In the genomic region with DNA sequence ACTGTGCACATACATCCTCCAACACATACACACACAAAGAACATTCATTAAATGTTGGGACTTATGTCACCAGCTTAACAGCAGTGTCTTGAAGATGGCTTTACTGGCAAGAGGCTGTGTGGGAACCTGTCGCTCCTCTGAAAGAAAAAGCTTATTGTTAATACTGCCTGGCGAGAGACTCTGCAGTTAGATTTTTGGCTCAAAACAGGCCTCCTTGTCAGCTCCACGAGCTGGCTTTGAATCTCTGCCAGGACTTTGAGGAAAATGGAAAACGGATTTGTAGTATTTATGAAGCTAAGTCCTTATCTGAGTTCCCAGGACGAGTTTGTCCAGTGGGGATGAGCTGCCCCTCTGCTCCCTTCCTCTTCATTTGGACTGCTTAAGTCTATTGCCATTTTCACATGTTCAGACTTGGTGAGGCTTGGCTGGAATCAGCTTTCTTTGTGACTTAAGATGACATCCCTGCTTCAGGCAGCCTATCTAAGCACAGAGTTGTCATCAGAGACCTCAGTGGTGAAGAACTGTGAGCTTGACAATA, we compare ENCODE assay signal across 9 mouse cellular contexts.
DNase-seq lines count a peak whose midpoint lies in the region; ATAC-seq lines count a peak whose summit lies in the region.
"Had no signal": no experiment of that assay in that cellular context is flagged by ENCODE, and none has a peak within 500 bp of the region (broad histone marks: within the 10 kb centered on the region; RNA-seq: fewer than 3 reads in every experiment).

No protein-coding gene starts in this region.

- no peaks in the 10 kb centered on the region for H3K36me3 ChIP-seq in forebrain, embryonic 14.5 days (ENCODE audit: control insufficient read depth, insufficient read depth, low read length)
- no peaks in the 10 kb centered on the region for H3K36me3 ChIP-seq in hindbrain, embryonic 16.5 days (ENCODE audit: control insufficient read depth, insufficient read depth, low read length)
- H3K36me3 ChIP-seq: embryonic facial prominence, embryonic 12.5 days had no signal

- ATAC-seq in forebrain, embryonic 14.5 days, result peak; percentile 76
- no peak for ATAC-seq in hindbrain, embryonic 16.5 days
- no peak for ATAC-seq in megakaryocyte-erythroid progenitor cell, adult 5-6 weeks (replicated peaks; ENCODE audit: low FRiP score, low TSS enrichment, poor library complexity, severe bottlenecking)
- no peak for ATAC-seq in megakaryocyte progenitor cell, adult 5-6 weeks (replicated peaks; ENCODE audit: poor library complexity)

- H3K9me3 ChIP-seq in forebrain, embryonic 14.5 days (replicated peaks; ENCODE audit: control insufficient read depth, low read length), result no peaks in the 10 kb centered on the region
- no peaks in the 10 kb centered on the region for H3K9me3 ChIP-seq in hindbrain, embryonic 16.5 days (ENCODE audit: control insufficient read depth, low read length)
- H3K9me3 ChIP-seq: embryonic facial prominence, embryonic 12.5 days had no signal

- H3K27ac ChIP-seq in forebrain, embryonic 14.5 days (ENCODE audit: low read depth, low read length), result peak overlapping the region; percentile 78
- peak overlapping the region; percentile 40; the same call in 1 of the 2 replicates for H3K27ac ChIP-seq in hindbrain, embryonic 16.5 days (ENCODE audit: low read depth, low read length)
- H3K27ac ChIP-seq: embryonic facial prominence, embryonic 12.5 days had no signal

- no peak overlapping the region for H3K9ac ChIP-seq in forebrain, embryonic 14.5 days (ENCODE audit: low read length)
- H3K9ac ChIP-seq in hindbrain, embryonic 16.5 days (ENCODE audit: low read depth, low read length), result no peak overlapping the region
- H3K9ac ChIP-seq: embryonic facial prominence, embryonic 12.5 days had no signal

- H3K4me1 ChIP-seq in forebrain, embryonic 14.5 days (ENCODE audit: control insufficient read depth, insufficient read depth, low read length), result peaks cover 6% of the 10 kb centered on the region
- no peaks in the 10 kb centered on the region; the same call in 1 of the 2 replicates for H3K4me1 ChIP-seq in hindbrain, embryonic 16.5 days (ENCODE audit: control insufficient read depth, insufficient read depth, low read depth, low read length)
- H3K4me1 ChIP-seq: embryonic facial prominence, embryonic 12.5 days had no signal

- WGBS in forebrain, embryonic 14.5 days, result 20% methylated on average over 5 of the region's 5 CpGs
- 47% methylated on average over 5 of the region's 5 CpGs for WGBS in hindbrain, embryonic 16.5 days

- H3K4me2 ChIP-seq in forebrain, embryonic 14.5 days (ENCODE audit: low read length), result no peak overlapping the region
- H3K4me2 ChIP-seq in hindbrain, embryonic 16.5 days (ENCODE audit: low read length), result no peak overlapping the region
- H3K4me2 ChIP-seq: embryonic facial prominence, embryonic 12.5 days had no signal

- no peaks in the 10 kb centered on the region for H3K27me3 ChIP-seq in forebrain, embryonic 14.5 days (replicated peaks; ENCODE audit: control insufficient read depth, insufficient read depth, low read length)
- no peaks in the 10 kb centered on the region for H3K27me3 ChIP-seq in hindbrain, embryonic 16.5 days (replicated peaks; ENCODE audit: control insufficient read depth, insufficient read depth, low read length)
- H3K27me3 ChIP-seq: embryonic facial prominence, embryonic 12.5 days had no signal

- DNase-seq in layer of hippocampus, adult 18-20 months (ENCODE audit: low spot score in 2 of 2), result peak; percentile 10 to 18
- DNase-seq in layer of hippocampus, postnatal 36 days, result no peak
- DNase-seq in adipocyte (ENCODE audit: low spot score), result peak; percentile 35
- peak; percentile 86 for DNase-seq in forebrain, embryonic 14.5 days (ENCODE audit: low spot score)
- DNase-seq in T-cell, adult 2 months (ENCODE audit: low spot score), result no peak

- H3K4me3 ChIP-seq in forebrain, embryonic 14.5 days (ENCODE audit: low read depth, low read length), result no peak overlapping the region
- H3K4me3 ChIP-seq in hindbrain, embryonic 16.5 days (ENCODE audit: low read length), result no peak overlapping the region
- H3K4me3 ChIP-seq: embryonic facial prominence, embryonic 12.5 days had no signal

Comparison
In these comparisons a context has a peak if more than half of its experiments do, and no peak if none do; other contexts are left out.
1. DNase-seq: peak in layer of hippocampus, adult 18-20 months (2 of 2), adipocyte (single experiment) and forebrain, embryonic 14.5 days (single experiment); none in layer of hippocampus, postnatal 36 days (0 of 2) and T-cell, adult 2 months (single experiment).